Mouse (Mus musculus) CH12.LX (cell line): ENCODE measurements around the gene Kcnn1.

Source experiments
- CHD1 ChIP-seq: IDR thresholded peaks from 2 replicates; pipeline ENCODE4 v1.6.1; 2012; ENCODE audit warnings: low read depth, low read length, improper control_type of control experiment, inconsistent platforms
- CTCF ChIP-seq, 2 experiments: IDR thresholded peaks in 1 of 2; conservative IDR thresholded peaks in 1 of 2; 2 replicates each; pipeline ENCODE4 v1.5.1; 2011 to 2012; ENCODE audit warnings: low read depth in 2 of 2, low read length in 2 of 2, improper control_type of control experiment in 1 of 2, inconsistent platforms in 1 of 2, mild to moderate bottlenecking in 1 of 2, moderate library complexity in 1 of 2
- ELF1 ChIP-seq: IDR thresholded peaks from 2 replicates; pipeline ENCODE4 v1.6.1; 2014; ENCODE audit warnings: low read depth, mild to moderate bottlenecking, inconsistent platforms, low read length, improper control_type of control experiment
- EP300 ChIP-seq: IDR thresholded peaks from 2 replicates; pipeline ENCODE4 v1.6.1; 2011; ENCODE audit warnings: low read length, improper control_type of control experiment
- MAFK ChIP-seq: IDR thresholded peaks from 2 replicates; pipeline ENCODE4 v1.6.1; 2011; ENCODE audit warnings: low read length, improper control_type of control experiment; ENCODE audit not compliant: insufficient replicate concordance
- MAX ChIP-seq: IDR thresholded peaks from 2 replicates; pipeline ENCODE4 v1.6.1; 2011; ENCODE audit warnings: low read length, improper control_type of control experiment
- MXI1 ChIP-seq: IDR thresholded peaks from 2 replicates; pipeline ENCODE4 v1.6.1; 2011; ENCODE audit warnings: mild to moderate bottlenecking, low read depth, low read length, improper control_type of control experiment
- MYC ChIP-seq: IDR thresholded peaks from 2 replicates; pipeline ENCODE4 v1.6.1; 2011; ENCODE audit warnings: low read depth, mild to moderate bottlenecking, improper control_type of control experiment, low read length
- POLR2A ChIP-seq: IDR thresholded peaks from 2 replicates; pipeline ENCODE4 v1.6.1; 2011; ENCODE audit warnings: low read depth, mild to moderate bottlenecking, improper control_type of control experiment, low read length
- SMC3 ChIP-seq: IDR thresholded peaks from 2 replicates; pipeline ENCODE4 v1.6.1; 2011; ENCODE audit warnings: low read depth, low read length, improper control_type of control experiment
- USF1 ChIP-seq: IDR thresholded peaks from 2 replicates; pipeline ENCODE4 v1.6.1; 2014; ENCODE audit warnings: low read depth, mild to moderate bottlenecking, inconsistent platforms, low read length, improper control_type of control experiment
- ZC3H11A ChIP-seq: IDR thresholded peaks from 2 replicates; pipeline ENCODE4 v1.6.1; 2012; ENCODE audit warnings: low read depth, mild to moderate bottlenecking, inconsistent platforms, low read length, improper control_type of control experiment
- ZNF384 ChIP-seq: IDR thresholded peaks from 2 replicates; pipeline ENCODE4 v1.6.1; 2012; ENCODE audit warnings: low read depth, low read length, improper control_type of control experiment, inconsistent platforms

- no peak for TF ChIP-seq SMC3
- TF ChIP-seq CTCF (conservative IDR thresholded peaks at IDR 0.05 in 1 of 2, IDR thresholded peaks at IDR 0.05 in 1 of 2; ENCODE audit: low read depth in 2 of 2, low read length in 2 of 2), result no peak
- no peak for TF ChIP-seq MXI1
- TF ChIP-seq POLR2A, result no peak
- TF ChIP-seq MAFK, result no peak
- TF ChIP-seq EP300, result no peak
- TF ChIP-seq MYC, result no peak
- no peak for TF ChIP-seq ZC3H11A
- no peak for TF ChIP-seq CHD1
- TF ChIP-seq MAX, result no peak
- TF ChIP-seq ZNF384, result no peak
- TF ChIP-seq ELF1, result no peak
- no peak for TF ChIP-seq USF1
Measured at GRCm38 (mm10) chr8:70869199-70869571, 6.1 kb upstream of the Kcnn1 start.
